Comparison of ENCODE assay signal across 9 mouse cellular contexts in the genomic region with DNA sequence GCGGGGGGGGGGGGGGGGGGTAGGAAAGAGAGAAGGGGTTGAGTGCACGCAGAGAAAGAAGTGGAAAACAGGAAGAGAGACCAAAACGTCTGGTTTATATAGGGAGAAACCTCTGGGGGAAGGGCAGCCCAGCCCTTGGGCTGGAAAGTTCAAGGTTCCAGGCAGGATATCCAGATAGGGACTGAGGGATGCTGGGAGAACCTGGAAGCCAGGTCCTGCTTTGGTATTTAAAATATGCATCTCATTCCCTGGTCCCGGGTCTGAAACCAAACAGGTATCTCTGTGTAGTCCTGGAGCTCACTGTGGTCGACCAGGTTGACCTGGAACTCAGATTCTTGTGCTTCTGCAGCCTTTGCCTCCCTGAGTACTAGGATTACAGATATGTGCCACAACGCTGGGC. TPM values are rescaled to one million over a fixed set of nuclear protein-coding genes. Genes with fewer than 3 reads are reported as not detected.
DNase-seq lines count a peak whose midpoint lies in the region; ATAC-seq lines count a peak whose summit lies in the region.
"Had no signal": no experiment of that assay in that cellular context is flagged by ENCODE, and none has a peak within 500 bp of the region (broad histone marks: within the 10 kb centered on the region; RNA-seq: fewer than 3 reads in every experiment).

No protein-coding gene starts in this region.

- no peak for DNase-seq in left cerebral cortex, adult 8-10 months (ENCODE audit: low spot score in 2 of 2)
- DNase-seq in urinary bladder, adult 18-20 months (ENCODE audit: low spot score in 2 of 2) = no peak
- DNase-seq in urinary bladder, postnatal 4 days (ENCODE audit: low spot score in 2 of 2) = no peak
- DNase-seq: cerebellum, postnatal 25 days had no signal

- H3K4me2 ChIP-seq in forebrain, embryonic 12.5 days = peak overlapping the region; percentile 40
- peak overlapping the region; percentile 51 for H3K4me2 ChIP-seq in limb, embryonic 13.5 days (replicated peaks)
- H3K4me2 ChIP-seq in neural tube, embryonic 15.5 days = peak overlapping the region; percentile 57

- peaks cover 12% of the 10 kb centered on the region; the same call in 1 of the 2 replicates for H3K4me1 ChIP-seq in megakaryocyte, embryonic 14.5 days
- H3K4me1 ChIP-seq in forebrain, embryonic 12.5 days = peaks cover 10% of the 10 kb centered on the region
- H3K4me1 ChIP-seq in limb, embryonic 13.5 days = peaks cover 14% of the 10 kb centered on the region
- peaks cover 12% of the 10 kb centered on the region for H3K4me1 ChIP-seq in neural tube, embryonic 15.5 days

- H3K9ac ChIP-seq in forebrain, embryonic 12.5 days = no peak overlapping the region
- H3K9ac ChIP-seq in limb, embryonic 13.5 days = peak overlapping the region; percentile 9; the same call in 1 of the 2 replicates
- H3K9ac ChIP-seq in neural tube, embryonic 15.5 days (replicated peaks) = no peak overlapping the region

- H3K27ac ChIP-seq in forebrain, embryonic 12.5 days = no peak overlapping the region
- H3K27ac ChIP-seq in limb, embryonic 13.5 days = no peak overlapping the region
- no peak overlapping the region for H3K27ac ChIP-seq in neural tube, embryonic 15.5 days (replicated peaks)

- no peaks in the 10 kb centered on the region for H3K27me3 ChIP-seq in megakaryocyte, embryonic 14.5 days (replicated peaks)
- no peaks in the 10 kb centered on the region for H3K27me3 ChIP-seq in forebrain, embryonic 12.5 days
- H3K27me3 ChIP-seq in limb, embryonic 13.5 days = no peaks in the 10 kb centered on the region
- H3K27me3 ChIP-seq in neural tube, embryonic 15.5 days (replicated peaks) = no peaks in the 10 kb centered on the region

- 58% methylated on average over 5 of the region's 6 CpGs for WGBS in forebrain, embryonic 12.5 days
- WGBS in limb, embryonic 13.5 days = 48% methylated on average over 5 of the region's 6 CpGs
- WGBS in neural tube, embryonic 15.5 days = 63% methylated on average over 4 of the region's 6 CpGs

- H3K4me3 ChIP-seq in megakaryocyte, embryonic 14.5 days (replicated peaks) = peak overlapping the region; percentile 98
- H3K4me3 ChIP-seq in forebrain, embryonic 12.5 days (replicated peaks) = no peak overlapping the region; the same call in 1 of the 2 replicates
- peak overlapping the region; percentile 95; the same call in 1 of the 2 replicates for H3K4me3 ChIP-seq in limb, embryonic 13.5 days
- no peak overlapping the region for H3K4me3 ChIP-seq in neural tube, embryonic 15.5 days (replicated peaks)

- H3K36me3 ChIP-seq in megakaryocyte, embryonic 14.5 days (replicated peaks; ENCODE audit: low read length) = peaks cover 39% of the 10 kb centered on the region
- peaks cover 14% of the 10 kb centered on the region for H3K36me3 ChIP-seq in forebrain, embryonic 12.5 days (replicated peaks)
- peaks cover 24% of the 10 kb centered on the region for H3K36me3 ChIP-seq in limb, embryonic 13.5 days
- peaks cover 14% of the 10 kb centered on the region for H3K36me3 ChIP-seq in neural tube, embryonic 15.5 days

- no peaks in the 10 kb centered on the region for H3K9me3 ChIP-seq in megakaryocyte, embryonic 14.5 days
- no peaks in the 10 kb centered on the region for H3K9me3 ChIP-seq in forebrain, embryonic 12.5 days
- H3K9me3 ChIP-seq in limb, embryonic 13.5 days = no peaks in the 10 kb centered on the region
- H3K9me3 ChIP-seq in neural tube, embryonic 15.5 days (replicated peaks) = no peaks in the 10 kb centered on the region

- no peak for ATAC-seq in megakaryocyte, adult 5-6 weeks (ENCODE audit: poor library complexity, severe bottlenecking)
- ATAC-seq in forebrain, embryonic 12.5 days (ENCODE audit: low FRiP score) = no peak
- no peak for ATAC-seq in limb, embryonic 13.5 days (ENCODE audit: low FRiP score, low read depth)
- ATAC-seq in neural tube, embryonic 15.5 days (ENCODE audit: low FRiP score) = no peak

RNA-seq across cellular contexts. Expression of a gene that starts 1.1 kb away (rescaled TPM):
- 0.04 TPM in 1 of 2 replicates, not detected in the other for polyA plus RNA-seq in megakaryocyte, embryonic 14.5 days (2012; ENCODE audit: insufficient read depth, low replicate concordance)
- total RNA-seq in megakaryocyte, adult 5-6 weeks (2015) = 20.1 and 20.5 TPM in 2 replicates
- 8.0 and 8.7 TPM in 2 replicates for total RNA-seq in megakaryocyte, adult 5-6 weeks (2017)
- 45.5 and 54.1 TPM in 2 replicates for polyA plus RNA-seq in forebrain, embryonic 12.5 days (2016; fragmentation: Nextera tagmentation; extraction: Ambion mirVana)
- polyA plus RNA-seq in limb, embryonic 13.5 days (2015; fragmentation: Nextera tagmentation; extraction: Ambion mirVana) = 40.0 and 41.7 TPM in 2 replicates
- polyA plus RNA-seq in neural tube, embryonic 15.5 days (2015; fragmentation: Nextera tagmentation; extraction: Ambion mirVana) = 35.7 and 37.5 TPM in 2 replicates
- 1 to 10 TPM; 5.8 to 9.9 (median 6.6) TPM for total RNA-seq in left cerebral cortex, adult 8-10 months (2022)

RNA-seq across cellular contexts. Expression of a gene that starts 1.1 kb away (rescaled TPM):
- polyA plus RNA-seq in megakaryocyte, embryonic 14.5 days (2012; ENCODE audit: insufficient read depth, low replicate concordance) = 0.86 and 6.5 TPM in 2 replicates
- total RNA-seq in megakaryocyte, adult 5-6 weeks (2015) = 77.7 and 78.2 TPM in 2 replicates
- total RNA-seq in megakaryocyte, adult 5-6 weeks (2017) = 83.3 and 96.4 TPM in 2 replicates
- 120 and 123 TPM in 2 replicates for polyA plus RNA-seq in forebrain, embryonic 12.5 days (2016; fragmentation: Nextera tagmentation; extraction: Ambion mirVana)
- polyA plus RNA-seq in limb, embryonic 13.5 days (2015; fragmentation: Nextera tagmentation; extraction: Ambion mirVana) = 102 and 107 TPM in 2 replicates
- polyA plus RNA-seq in neural tube, embryonic 15.5 days (2015; fragmentation: Nextera tagmentation; extraction: Ambion mirVana) = 80.6 and 89.9 TPM in 2 replicates
- 10 to 100 TPM; 61.1 to 66.6 (median 63.1) TPM for total RNA-seq in left cerebral cortex, adult 8-10 months (2022)

Comparison
In these comparisons a context has a peak if more than half of its experiments do, and no peak if none do; other contexts are left out.
1. H3K4me3 ChIP-seq: peak in megakaryocyte, embryonic 14.5 days (single experiment) and limb, embryonic 13.5 days (single experiment); none in forebrain, embryonic 12.5 days (single experiment) and neural tube, embryonic 15.5 days (single experiment).
2. RNA of a gene that starts 1.1 kb away (polyA plus RNA-seq): 45.5 to 54.1 TPM in forebrain, embryonic 12.5 days, 40.0 to 41.7 TPM in limb, embryonic 13.5 days and 35.7 to 37.5 TPM in neural tube, embryonic 15.5 days; 0.04 TPM in megakaryocyte, embryonic 14.5 days; every median in the first group is over 10 times any median in the second.
3. RNA of a gene that starts 1.1 kb away (polyA plus RNA-seq): 120 to 123 TPM in forebrain, embryonic 12.5 days, 102 to 107 TPM in limb, embryonic 13.5 days and 80.6 to 89.9 TPM in neural tube, embryonic 15.5 days; 0.86 to 6.5 TPM in megakaryocyte, embryonic 14.5 days; every median in the first group is over 10 times any median in the second.
4. Peak in every context shown above with its lines, with median percentiles within 50 percentile points of each other: H3K4me2 ChIP-seq.